In the genomic region with DNA sequence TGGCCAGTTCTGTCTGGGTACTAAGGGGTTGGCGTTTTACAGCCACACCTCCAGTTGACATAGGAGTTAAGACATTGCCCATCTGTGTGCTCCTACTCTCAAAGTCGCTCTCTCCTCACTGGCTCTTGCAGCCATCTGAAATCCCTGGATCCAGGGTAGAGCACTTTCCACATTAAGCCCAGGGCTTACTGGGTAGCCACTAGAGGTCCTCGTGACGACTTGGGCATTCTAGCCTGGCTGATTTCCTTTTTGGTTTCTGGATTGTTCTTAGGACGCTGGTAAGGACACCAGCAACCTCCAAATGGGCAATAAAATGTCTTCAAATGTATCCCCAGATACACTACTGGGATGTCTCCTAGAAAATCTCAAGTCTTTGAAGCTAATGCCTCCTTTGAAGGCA, we compare ENCODE assay signal across 23 mouse cellular contexts. TPM values are rescaled to one million over a fixed set of nuclear protein-coding genes. Genes with fewer than 3 reads are reported as not detected.
DNase-seq lines count a peak whose midpoint lies in the region; ATAC-seq and TF ChIP-seq lines count a peak whose summit lies in the region.
"Had no signal": no experiment of that assay in that cellular context is flagged by ENCODE, and none has a peak within 500 bp of the region (broad histone marks: within the 10 kb centered on the region; RNA-seq: fewer than 3 reads in every experiment).

No protein-coding gene starts in this region.

- no peak overlapping the region for H3K27ac ChIP-seq in liver, postnatal 0 days (ENCODE audit: low read depth)
- no peak overlapping the region for H3K27ac ChIP-seq in liver, embryonic 12.5 days
- H3K27ac ChIP-seq: embryonic facial prominence, embryonic 10.5 days; gastrocnemius, adult 2 months; hindbrain, embryonic 13.5 days had no signal

- no peaks in the 10 kb centered on the region for H3K36me3 ChIP-seq in liver, postnatal 0 days (replicated peaks; ENCODE audit: insufficient read depth, low read length)
- no peaks in the 10 kb centered on the region for H3K36me3 ChIP-seq in liver, embryonic 12.5 days
- H3K36me3 ChIP-seq: embryonic facial prominence, embryonic 10.5 days; hindbrain, embryonic 13.5 days had no signal

- 42% methylated on average over 5 of the region's 5 CpGs for WGBS in liver, postnatal 0 days (ENCODE audit: insufficient replicate concordance)
- WGBS in liver, embryonic 12.5 days (ENCODE audit: insufficient replicate concordance): 36% methylated on average over 5 of the region's 5 CpGs

- no peaks in the 10 kb centered on the region for H3K27me3 ChIP-seq in liver, postnatal 0 days (ENCODE audit: insufficient read depth, low read length)
- no peaks in the 10 kb centered on the region; the same call in 1 of the 2 replicates for H3K27me3 ChIP-seq in liver, embryonic 12.5 days (replicated peaks)
- H3K27me3 ChIP-seq in Patski: peaks cover 10% of the 10 kb centered on the region
- H3K27me3 ChIP-seq: hindbrain, embryonic 13.5 days had no signal

- in situ Hi-C loops in Patski (cut with MboI; ENCODE audit: low pct_unique_long_range_greater_than_20kb): no loop called here

- no peak overlapping the region for H3K4me2 ChIP-seq in liver, postnatal 0 days (ENCODE audit: low read depth, low read length)
- no peak overlapping the region for H3K4me2 ChIP-seq in liver, embryonic 12.5 days
- H3K4me2 ChIP-seq: hindbrain, embryonic 13.5 days had no signal

- DNase-seq in adrenal gland, postnatal 36 days: peak; percentile 3 to 9
- no peak for DNase-seq in adrenal gland, postnatal 25 days
- no peak for DNase-seq in liver, postnatal 0 days
- DNase-seq in Patski (ENCODE audit: low read depth, low spot score): no peak
- DNase-seq in lung, postnatal 36 days: peak; percentile 9
- no peak for DNase-seq in left cerebral cortex, adult 9 months (ENCODE audit: low spot score in 2 of 2)
- DNase-seq: cerebellum, postnatal 25 days; forebrain, postnatal 0 days; gastrocnemius, adult 2 months; heart, adult 18-20 months; kidney, adult 18-20 months; midbrain, embryonic 14.5 days; right cerebral cortex, postnatal 25 days; thymus, adult 18-20 months had no signal

- no peak overlapping the region for H3K4me3 ChIP-seq in liver, postnatal 0 days (ENCODE audit: low read depth, low read length)
- H3K4me3 ChIP-seq in liver, embryonic 12.5 days: no peak overlapping the region
- H3K4me3 ChIP-seq: embryonic facial prominence, embryonic 10.5 days; erythroblast, embryonic 14.5 days; gastrocnemius, adult 2 months; hindbrain, embryonic 13.5 days had no signal

- no peaks in the 10 kb centered on the region for H3K4me1 ChIP-seq in liver, postnatal 0 days (ENCODE audit: insufficient read depth)
- no peaks in the 10 kb centered on the region for H3K4me1 ChIP-seq in liver, embryonic 12.5 days
- H3K4me1 ChIP-seq: embryonic facial prominence, embryonic 10.5 days; hindbrain, embryonic 13.5 days had no signal

- TF ChIP-seq CTCF in liver, postnatal 0 days (IDR thresholded peaks at IDR 0.05; ENCODE audit: low read depth): peak; percentile 42
- TF ChIP-seq CTCF in Patski (IDR thresholded peaks at IDR 0.05): peak; percentile 27

- TF ChIP-seq EP300 in liver, postnatal 0 days (IDR thresholded peaks at IDR 0.05; ENCODE audit: low read depth): no peak

- CTCF ChIA-PET in Patski (lab: Charles Lee): interaction anchor here (1.0 kb wide), 1 partner anchor 30 kb away, joined by 4 read pairs; no protein-coding TSS in a partner anchor

- H3K9ac ChIP-seq in liver, postnatal 0 days (replicated peaks): no peak overlapping the region
- H3K9ac ChIP-seq in liver, embryonic 12.5 days: no peak overlapping the region
- H3K9ac ChIP-seq: forebrain, postnatal 0 days; hindbrain, embryonic 13.5 days had no signal

- no peaks in the 10 kb centered on the region for H3K9me3 ChIP-seq in liver, postnatal 0 days (ENCODE audit: low read length)
- H3K9me3 ChIP-seq in liver, embryonic 12.5 days (replicated peaks): no peaks in the 10 kb centered on the region
- H3K9me3 ChIP-seq: embryonic facial prominence, embryonic 10.5 days; hindbrain, embryonic 13.5 days had no signal

- no peak for ATAC-seq in liver, postnatal 0 days
- no peak for ATAC-seq in liver, embryonic 12.5 days
- ATAC-seq in Patski: no peak
- ATAC-seq in megakaryocyte-erythroid progenitor cell, adult 5-6 weeks (replicated peaks; ENCODE audit: low FRiP score, low TSS enrichment, poor library complexity, severe bottlenecking): no peak
- ATAC-seq: forebrain, postnatal 0 days had no signal

- POLR2A ChIA-PET in Patski (lab: Charles Lee): no interaction called here

RNA-seq across cellular contexts. Expression of a gene that starts 20.3 kb away (rescaled TPM):
- not detected for total RNA-seq in adrenal gland, postnatal 36 days (2021)
- total RNA-seq in adrenal gland, postnatal 25 days (2021): not detected in 2 replicates
- not detected in 2 replicates for polyA plus RNA-seq in liver, postnatal 0 days (2015; fragmentation: Nextera tagmentation; extraction: Ambion mirVana)
- not detected in 2 replicates for polyA plus RNA-seq in liver, embryonic 12.5 days (2016; fragmentation: Nextera tagmentation; extraction: Ambion mirVana)
- polyA plus RNA-seq in Patski (2021): not detected
- not detected in 2 replicates for total RNA-seq in megakaryocyte-erythroid progenitor cell, adult 5-6 weeks (2014; fragmentation: Nextera tagmentation)
- not detected in 2 replicates for total RNA-seq in megakaryocyte-erythroid progenitor cell, adult 5-6 weeks (2017)
- total RNA-seq: forebrain, postnatal 0 days; gastrocnemius, adult 2 months; heart, adult 18-20 months; layer of hippocampus, adult 8-10 months; left cerebral cortex, postnatal 14 days; liver, adult 2 months had no signal
- polyA plus RNA-seq: embryonic facial prominence, embryonic 10.5 days; erythroblast, embryonic 14.5 days; forebrain, postnatal 0 days; heart, postnatal 0 days; hindbrain, embryonic 13.5 days; liver, adult 2 months; midbrain, embryonic 14.5 days had no signal

RNA-seq across cellular contexts. Expression of a gene that starts 39.5 kb away (rescaled TPM):
- 10 to 100 TPM; 16.6 to 17.8 TPM for total RNA-seq in adrenal gland, postnatal 36 days (2021)
- 15.3 and 16.1 TPM in 2 replicates for total RNA-seq in adrenal gland, postnatal 25 days (2021)
- 4.6 and 5.2 TPM in 2 replicates for polyA plus RNA-seq in liver, postnatal 0 days (2015; fragmentation: Nextera tagmentation; extraction: Ambion mirVana)
- 11.2 and 11.7 TPM in 2 replicates for polyA plus RNA-seq in liver, embryonic 12.5 days (2016; fragmentation: Nextera tagmentation; extraction: Ambion mirVana)
- polyA plus RNA-seq in Patski (2021): 27.7 TPM
- total RNA-seq in megakaryocyte-erythroid progenitor cell, adult 5-6 weeks (2014; fragmentation: Nextera tagmentation): 14.8 and 15.4 TPM in 2 replicates
- total RNA-seq in megakaryocyte-erythroid progenitor cell, adult 5-6 weeks (2017): 15.8 and 23.2 TPM in 2 replicates

Comparison
In these comparisons a context has a peak if more than half of its experiments do, and no peak if none do; other contexts are left out.
1. DNase-seq: peak in adrenal gland, postnatal 36 days (2 of 2) and lung, postnatal 36 days (single experiment); none in adrenal gland, postnatal 25 days (single experiment), liver, postnatal 0 days (single experiment), Patski (single experiment) and left cerebral cortex, adult 9 months (0 of 2).